Mouse (Mus musculus) kidney, postnatal 0 days (tissue): ENCODE results near the gene Rad51. TPM values are rescaled to one million over a fixed set of nuclear protein-coding genes. Genes with fewer than 3 reads are reported as not detected.

Experiments
- ATAC-seq: fragments of 200-750 bp; cut with Nextera tagmentation; replicated peaks from 2 replicates; pipeline ENCODE4 v1.8.0; 2017; ENCODE audit warnings: low read depth, moderate number of reproducible peaks, moderate TSS enrichment, moderate library complexity; ENCODE audit not compliant: low FRiP score
- DNase-seq: peaks from one replicate; pipeline ENCODE4 v3.0.0-alpha.2; 2016; ENCODE audit warnings: low spot score
- H3K27ac ChIP-seq: fragments of 300-500 bp; sonication (generic); 2 replicates; pipeline ENCODE4 v1.5.1; 2014; ENCODE audit warnings: mild to moderate bottlenecking
- H3K27me3 ChIP-seq: fragments of 300-500 bp; sonication (generic); 2 replicates; pipeline ENCODE4 v1.6.1; 2014; ENCODE audit warnings: low read length, mixed read lengths; ENCODE audit not compliant: insufficient read depth
- H3K36me3 ChIP-seq: fragments of 300-500 bp; sonication (generic); 2 replicates; pipeline ENCODE4 v1.6.1; 2014; ENCODE audit warnings: low read length, mixed read lengths; ENCODE audit not compliant: insufficient read depth
- H3K4me1 ChIP-seq: fragments of 300-500 bp; sonication (generic); replicated peaks from 2 replicates; pipeline ENCODE4 v1.6.1; 2014; ENCODE audit warnings: antibody characterized with exemption, low read length, mixed read lengths; ENCODE audit not compliant: insufficient read depth
- H3K4me2 ChIP-seq: fragments of 300-500 bp; sonication (generic); 2 replicates; pipeline ENCODE4 v1.6.1; 2014; ENCODE audit warnings: mild to moderate bottlenecking, low read length, moderate library complexity, mixed read lengths
- H3K4me3 ChIP-seq: fragments of 300-500 bp; sonication (generic); replicated peaks from 2 replicates; pipeline ENCODE4 v1.5.1; 2014; ENCODE audit warnings: low read depth, low read length
- H3K9ac ChIP-seq: fragments of 300-500 bp; sonication (generic); 2 replicates; pipeline ENCODE4 v1.6.1; 2014; ENCODE audit warnings: low read depth, low read length
- H3K9me3 ChIP-seq: fragments of 300-500 bp; sonication (generic); replicated peaks from 2 replicates; pipeline ENCODE4 v1.6.1; 2016; ENCODE audit warnings: low read length, inconsistent platforms, mixed read lengths
- CTCF ChIP-seq: IDR thresholded peaks from 2 replicates; pipeline ENCODE4 v1.5.1; 2016; ENCODE audit warnings: antibody characterized with exemption, low read depth, mild to moderate bottlenecking, moderate library complexity
- WGBS: fragments of 180-500 bp; shearing (Covaris S2); extraction: QIAGEN DNeasy Blood & Tissue Kit; methylation state at CpG from one replicate; pipeline ENCODE4 v1.1.7; 2014; 5-methylcytosine and 5-hydroxymethylcytosine counted together
- polyA plus RNA-seq: library from polyadenylated mRNA; unstranded; fragments of >200 nt; fragmentation: Nextera tagmentation; extraction: Ambion mirVana; gene quantifications from 2 replicates; pipeline ENCODE4 v1.2.1, GENCODE M21; 2015

Rad51 gene
- polyA plus RNA-seq, 1 experiment from 2014 or later = 17.0 TPM

DNA sequence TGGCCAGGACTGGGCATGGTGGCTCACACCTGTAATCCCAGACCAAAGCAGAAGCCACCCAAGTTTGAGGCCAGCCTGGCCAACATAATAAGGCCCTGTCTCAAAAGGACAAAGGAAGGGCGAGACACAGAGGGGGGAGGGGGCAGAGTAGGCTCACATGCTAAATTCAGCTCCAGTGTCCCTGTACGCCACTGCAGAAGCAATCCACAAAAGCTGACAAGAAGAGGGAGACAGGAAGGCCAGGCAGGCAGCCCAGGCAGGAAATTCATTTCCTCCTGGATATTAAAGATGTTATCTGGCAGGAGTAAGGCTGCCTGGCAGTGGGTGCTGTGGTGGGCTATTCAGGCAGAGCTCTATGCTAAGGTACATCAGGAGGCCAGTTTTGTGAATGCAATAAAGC lies 48.7 kb downstream of the Rad51 start:
- Histone ChIP-seq H3K27ac (0 out of 2 replicates have a peak overlapping the region, but pooled peaks have one; percentile 13), H3K36me3 (no peaks in the 10 kb centered on the region), H3K4me3 (no peak overlapping the region), H3K4me1 (0 out of 2 replicates have a peak, but pooled peaks cover 4% of the 10 kb centered on the region), H3K4me2 (no peak overlapping the region), H3K9me3 (no peaks in the 10 kb centered on the region), H3K27me3 (no peaks in the 10 kb centered on the region), H3K9ac (no peak overlapping the region)
- ATAC-seq (no peak), DNase-seq (peak; percentile 52)
- no peak for TF ChIP-seq CTCF
- WGBS = 32% methylated on average over 2 of the region's 2 CpGs

GRCm38 (mm10) chr2:119163135-119163534 lies 50.5 kb downstream of the Rad51 start:
- Histone ChIP-seq H3K4me3 (no peak overlapping the region), H3K4me1 (peaks cover 10% of the 10 kb centered on the region; the same call in 1 of the 2 replicates), H3K9ac (no peak overlapping the region), H3K36me3 (no peaks in the 10 kb centered on the region), H3K4me2 (no peak overlapping the region), H3K9me3 (no peaks in the 10 kb centered on the region), H3K27ac (no peak overlapping the region), H3K27me3 (no peaks in the 10 kb centered on the region)
- TF ChIP-seq CTCF = no peak
- DNase-seq (no peak), ATAC-seq (no peak)
- WGBS = 64% methylated on average over 3 of the region's 3 CpGs

GRCm38 (mm10) chr2:119163999-119164398 lies 51.4 kb downstream of the Rad51 start:
- no peak overlapping the region for H3K27ac ChIP-seq
- no peak overlapping the region for H3K4me3 ChIP-seq
- H3K4me2 ChIP-seq = no peak overlapping the region
- H3K36me3 ChIP-seq = no peaks in the 10 kb centered on the region
- H3K9me3 ChIP-seq = no peaks in the 10 kb centered on the region
- TF ChIP-seq CTCF = no peak
- 84% methylated on average over 4 of the region's 4 CpGs for WGBS
- H3K9ac ChIP-seq = no peak overlapping the region
- no peak for ATAC-seq
- H3K4me1 ChIP-seq = peaks cover 11% of the 10 kb centered on the region; the same call in 1 of the 2 replicates
- DNase-seq = no peak
- no peaks in the 10 kb centered on the region for H3K27me3 ChIP-seq

- peak; percentile 21; the same call in 1 of the 2 replicates for TF ChIP-seq CTCF
Observed at GRCm38 (mm10) chr2:119165401-119165800, 52.8 kb downstream of the Rad51 start.

DNA sequence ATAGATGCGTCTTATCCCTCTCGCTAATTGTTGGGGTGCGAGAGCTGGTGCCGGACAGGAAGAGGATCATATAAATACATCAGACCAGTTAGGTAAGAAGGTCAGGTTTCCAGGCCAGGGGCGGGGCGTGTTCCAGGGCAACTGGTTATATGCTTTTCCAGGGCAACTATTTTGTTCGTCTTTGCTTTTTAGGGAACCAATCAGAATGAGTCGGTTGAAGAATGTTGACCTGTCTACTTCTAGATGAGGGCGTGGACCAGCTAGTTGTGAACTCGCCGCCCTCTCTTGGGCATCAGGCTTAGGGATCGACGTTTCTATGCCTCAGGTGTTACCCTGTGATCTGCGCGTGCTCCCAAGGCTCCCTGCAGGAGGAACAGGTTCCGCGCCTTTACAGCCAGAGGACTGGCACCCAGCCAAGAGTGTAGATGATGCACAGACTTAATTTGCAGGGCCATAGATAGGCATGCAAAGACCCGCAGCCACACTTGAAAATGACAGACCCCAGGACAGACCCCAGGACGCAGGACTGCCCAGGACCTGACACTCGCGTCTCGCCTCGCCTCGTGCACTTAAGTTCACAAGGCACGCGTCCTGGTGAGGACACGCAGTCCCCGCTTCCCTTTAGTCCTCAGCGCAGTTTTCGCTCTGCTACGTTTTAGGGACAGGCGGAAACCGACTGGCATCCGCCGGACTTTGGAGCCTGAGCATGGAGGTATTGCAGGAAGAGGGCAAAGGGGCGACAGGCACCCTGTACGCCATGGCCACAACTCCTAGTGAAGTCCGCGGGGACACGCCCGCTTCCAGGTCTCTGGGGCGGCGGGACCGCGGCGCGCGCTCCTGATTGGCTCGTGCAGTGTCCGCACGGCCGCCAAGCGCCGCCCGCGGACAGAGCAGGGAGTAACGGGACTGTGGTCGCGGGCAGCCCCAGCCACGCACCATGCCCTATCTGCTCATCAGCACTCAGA lies 54.6 kb downstream of the Rad51 start, which contains the start of gene Gchfr:
Gchfr (plus strand) TSS at position 873 of the 965 bp plus-strand sequence.
- no peak within 1 kb of the TSS for H3K27ac ChIP-seq

More at GRCm38 (mm10) chr2:119165401-119165800, 52.8 kb downstream of the Rad51 start:
- Histone ChIP-seq H3K4me2 (no peak overlapping the region), H3K27me3 (no peaks in the 10 kb centered on the region), H3K9me3 (no peaks in the 10 kb centered on the region), H3K27ac (no peak overlapping the region), H3K4me3 (no peak overlapping the region), H3K4me1 (peaks cover 11% of the 10 kb centered on the region; the same call in 1 of the 2 replicates), H3K36me3 (no peaks in the 10 kb centered on the region), H3K9ac (no peak overlapping the region)
- DNase-seq (no peak), ATAC-seq (no peak)

DNA sequence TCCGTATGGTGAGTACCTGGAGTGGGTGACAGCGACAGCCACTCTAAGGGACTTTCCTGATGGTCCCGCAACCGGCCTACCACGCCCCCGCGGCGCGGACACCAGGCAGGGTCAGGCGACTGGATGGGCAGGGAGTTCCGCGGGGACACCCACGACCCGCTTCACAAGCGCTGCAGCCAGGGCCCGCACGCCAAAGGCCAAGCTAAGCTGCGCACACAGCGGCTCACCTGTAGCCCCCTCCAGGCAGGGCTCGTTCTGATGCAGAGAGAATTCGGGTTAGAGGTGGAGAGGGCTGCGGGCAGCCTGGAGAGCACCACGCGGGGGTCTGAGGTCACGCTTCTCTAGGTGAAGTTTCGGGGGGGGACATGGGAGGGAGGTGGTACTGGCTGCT lies 55.3 kb downstream of the Rad51 start:
- no peaks in the 10 kb centered on the region for H3K9me3 ChIP-seq
- peak overlapping the region; percentile 49 for H3K9ac ChIP-seq
- DNase-seq = no peak
- no peak overlapping the region for H3K27ac ChIP-seq
- WGBS = 4% methylated on average over 26 of the region's 26 CpGs
- H3K4me1 ChIP-seq = peaks cover 16% of the 10 kb centered on the region; the same call in 1 of the 2 replicates
- no peak; the same call in 1 of the 2 replicates for ATAC-seq
- H3K4me2 ChIP-seq = peak overlapping the region; percentile 98
- peak overlapping the region; percentile 46 for H3K4me3 ChIP-seq
- no peak for TF ChIP-seq CTCF
- no peaks in the 10 kb centered on the region for H3K27me3 ChIP-seq
- no peaks in the 10 kb centered on the region for H3K36me3 ChIP-seq

More for the DNA sequence above, 54.6 kb downstream of the Rad51 start, which contains the start of gene Gchfr:
- Histone ChIP-seq H3K4me3 (peak within 1 kb of the TSS; percentile 46), H3K27me3 (no peaks in the 10 kb centered on the region), H3K9me3 (no peaks in the 10 kb centered on the region), H3K9ac (peak within 1 kb of the TSS; percentile 49), H3K36me3 (no peaks in the 10 kb centered on the region), H3K4me2 (peak within 1 kb of the TSS; percentile 98), H3K4me1 (peaks cover 11% of the 10 kb centered on the region; the same call in 1 of the 2 replicates)
- ATAC-seq (peak; percentile 91), DNase-seq (peak; percentile 77)
- peak; percentile 33; the same call in 1 of the 2 replicates for TF ChIP-seq CTCF
- WGBS = under 1% methylated on average over 60 of the region's 60 CpGs
